Mouse (Mus musculus) macrophage (primary cell): Measurements from ENCODE around the gene Kmo. TPM values are rescaled to one million over a fixed set of nuclear protein-coding genes. Genes with fewer than 3 reads are reported as not detected.

ENCODE experiments used
- H3K27ac ChIP-seq: fragments of 350-480 bp; formaldehyde crosslinking; 2 replicates; pipeline ENCODE4 v1.9.0; 2021
- H3K36me3 ChIP-seq: fragments of 350-480 bp; formaldehyde crosslinking; 2 replicates; pipeline ENCODE4 v1.9.0; 2021; ENCODE audit errors: inconsistent target
- H3K4me3 ChIP-seq: fragments of 350-480 bp; formaldehyde crosslinking; 2 replicates; pipeline ENCODE4 v1.9.0; 2021; ENCODE audit errors: inconsistent target
- H3K79me2 ChIP-seq: fragments of 350-480 bp; formaldehyde crosslinking; 2 replicates; pipeline ENCODE4 v1.9.0; 2021; ENCODE audit errors: inconsistent target
- WGBS: methylation state at CpG from one replicate; pipeline ENCODE4 v1.1.7; 2026; ENCODE audit warnings: inconsistent platforms; ENCODE audit not compliant: missing documents; 5-methylcytosine and 5-hydroxymethylcytosine counted together
- polyA plus RNA-seq: library from polyadenylated mRNA; stranded (reverse); fragments of 250-400 nt; gene quantifications from 3 replicates; pipeline ENCODE4 v1.2.4, GENCODE M21; 2018; ENCODE audit warnings: inconsistent platforms

Kmo gene
- polyA plus RNA-seq, 1 experiment from 2014 or later, result 2.1 TPM

GRCm38 (mm10) chr1:175698293-175698692 lies 78.1 kb downstream of the Kmo start, which contains the start of gene Wdr64:
Gene Wdr64, plus strand, starts transcription at chr1:175698593.
- Histone ChIP-seq H3K4me3 (no peak within 1 kb of the TSS), H3K79me2 (no peaks in the 10 kb centered on the region), H3K36me3 (no peaks in the 10 kb centered on the region), H3K27ac (no peak within 1 kb of the TSS)
- 100% methylated on average over 1 of the region's 1 CpGs for WGBS

GRCm38 (mm10) chr1:175699375-175699774 lies 79.2 kb downstream of the Kmo start:
- Histone ChIP-seq H3K79me2 (no peaks in the 10 kb centered on the region), H3K36me3 (no peaks in the 10 kb centered on the region), H3K4me3 (no peak overlapping the region), H3K27ac (no peak overlapping the region)
- WGBS, result 58% methylated on average over 3 of the region's 3 CpGs

- H3K27ac ChIP-seq, result no peak overlapping the region
- no peaks in the 10 kb centered on the region for H3K79me2 ChIP-seq
- no peak overlapping the region for H3K4me3 ChIP-seq
- no peaks in the 10 kb centered on the region for H3K36me3 ChIP-seq
- 23% methylated on average over 4 of the region's 4 CpGs for WGBS
These were observed 79.6 kb downstream of the Kmo start for GRCm38 (mm10) chr1:175699796-175700195.

GRCm38 (mm10) chr1:175701145-175701544 lies 81.0 kb downstream of the Kmo start:
- WGBS, result 79% methylated on average over 4 of the region's 4 CpGs
- Histone ChIP-seq H3K79me2 (no peaks in the 10 kb centered on the region), H3K36me3 (no peaks in the 10 kb centered on the region), H3K27ac (no peak overlapping the region), H3K4me3 (no peak overlapping the region)

GRCm38 (mm10) chr1:175707599-175707998 lies 87.4 kb downstream of the Kmo start:
- Histone ChIP-seq H3K27ac (no peak overlapping the region), H3K79me2 (no peaks in the 10 kb centered on the region), H3K4me3 (no peak overlapping the region), H3K36me3 (no peaks in the 10 kb centered on the region)
- WGBS, result 94% methylated on average over 5 of the region's 5 CpGs

- Histone ChIP-seq H3K4me3 (no peak overlapping the region), H3K79me2 (no peaks in the 10 kb centered on the region), H3K36me3 (no peaks in the 10 kb centered on the region), H3K27ac (no peak overlapping the region)
These were observed 87.8 kb downstream of the Kmo start for GRCm38 (mm10) chr1:175708013-175708412.

Other genes with a start within 250 kb of the Kmo start
- gene Rgs7, start 127.9 kb upstream of the Kmo start, polyA plus RNA-seq, result not detected in 3 replicates
- gene Fh1, start 5.3 kb downstream of the Kmo start, polyA plus RNA-seq, result 37.4 to 41.8 TPM (median 39.4 TPM) in 3 replicates
- gene Opn3, start 72.4 kb downstream of the Kmo start, polyA plus RNA-seq, result 1.8 to 4.1 TPM (median 2.8 TPM) in 3 replicates
- gene Chml, start 72.5 kb downstream of the Kmo start, polyA plus RNA-seq, result 3.0 to 3.6 TPM (median 3.6 TPM) in 3 replicates
- gene Wdr64, start 78.2 kb downstream of the Kmo start, polyA plus RNA-seq, result not detected in 3 replicates